Mouse (Mus musculus) embryonic stem cell, embryonic (primary cell): ENCODE results near the gene Rnh1.

ENCODE experiments used
- CTCF ChIA-PET, 4 experiments: fragments of 300-600 bp in 2 of 4; fragments of 350-600 bp in 2 of 4; sonication (Branson Sonifier 250); formaldehyde crosslinking; loops; one replicate each; lab custom pipeline; 2022; ENCODE audit warnings: inconsistent platforms in 2 of 4; lab: Charles Lee
- POLR2A ChIA-PET, 4 experiments: fragments of 300-600 bp in 2 of 4; fragments of 350-600 bp in 2 of 4; sonication (Branson Sonifier 250); formaldehyde crosslinking; loops; one replicate each; lab custom pipeline; 2022; ENCODE audit warnings: antibody characterized with exemption in 4 of 4, inconsistent platforms in 1 of 4; lab: Charles Lee

The Rnh1 gene

DNA sequence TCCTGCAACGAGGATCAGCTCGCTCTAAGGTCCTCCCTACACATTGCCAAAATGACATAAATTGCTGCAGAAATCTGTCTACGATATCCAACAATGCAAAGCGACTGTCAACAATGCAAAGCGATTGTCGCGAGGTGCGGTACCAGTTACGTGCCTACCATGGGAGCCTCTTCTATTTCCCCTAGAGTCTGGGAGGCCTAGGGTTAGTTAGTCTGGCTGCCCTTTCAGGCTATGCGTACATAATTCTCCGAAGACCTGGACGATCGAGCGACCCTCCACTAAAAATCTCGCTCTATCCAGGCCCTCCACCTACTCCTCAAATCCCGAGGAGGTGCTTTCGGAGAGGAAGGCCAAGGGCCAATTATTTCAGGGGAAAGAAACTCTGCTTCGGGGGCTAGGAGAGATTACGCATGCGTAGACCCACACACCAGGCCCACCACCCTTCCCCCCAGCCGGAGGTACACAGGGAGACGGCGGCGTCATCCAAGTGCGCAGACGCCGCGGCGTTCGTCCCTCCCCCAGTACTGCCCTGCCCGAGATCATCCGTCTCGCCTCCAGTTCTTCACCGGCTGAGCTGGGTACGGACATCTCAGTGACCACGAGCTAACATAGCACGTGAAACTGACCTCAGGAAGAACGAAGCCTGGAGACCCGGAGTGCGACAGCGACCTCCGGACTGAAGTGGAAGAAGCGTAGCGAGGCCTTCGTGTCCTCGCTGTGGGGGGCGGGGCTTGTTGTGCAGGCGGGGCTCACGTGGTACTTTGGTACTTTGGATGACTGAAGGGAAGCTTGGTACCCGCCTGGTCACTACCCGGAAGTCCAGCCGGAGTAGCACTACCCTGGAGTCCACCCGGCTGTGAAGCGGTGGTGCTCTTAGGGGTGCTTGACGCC is at the start of gene Rnh1:
Gene Rnh1, minus strand, starts transcription at position 742 of the 891 bp plus-strand sequence.
- CTCF ChIA-PET, result interaction anchor here in 3 of 4 experiments (0.6 to 1.6 kb wide), 8 partner anchors 27 to 277 kb away, joined by 3 to 5 read pairs (median 4); partner anchors contain the start of gene Rassf7 (in 1 of the 3)
- POLR2A ChIA-PET, result interaction anchor here in 3 of 4 experiments (0.5 to 2.7 kb wide), 57 partner anchors 8 to 347 kb away, joined by 3 to 20 read pairs (median 4); partner anchors contain the start of genes Rassf7 (in 3 of the 3), Hras (in 2 of the 3), Lrrc56 (in 2 of the 3) and Ptdss2 (in 2 of the 3)

- ChIA-PET POLR2A (interaction anchor here (0.6 to 10.6 kb wide), 28 partner anchors 9 to 1253 kb away, joined by 3 to 158 read pairs (median 4); partner anchors contain the start of genes Hras (in 2 of the 4), Lrrc56 (in 2 of the 4), Taldo1 (in 2 of the 4) and Cdhr5 (in 1 of the 4)), CTCF (interaction anchor here in 2 of 4 experiments (0.5 to 1.2 kb wide), 4 partner anchors 170 to 381 kb away, joined by 3 to 7 read pairs (median 4); partner anchors contain the start of gene Taldo1 (in 1 of the 2))
Observed at GRCm38 (mm10) chr7:141222126-141222467, 49.4 kb upstream of the Rnh1 start.

DNA sequence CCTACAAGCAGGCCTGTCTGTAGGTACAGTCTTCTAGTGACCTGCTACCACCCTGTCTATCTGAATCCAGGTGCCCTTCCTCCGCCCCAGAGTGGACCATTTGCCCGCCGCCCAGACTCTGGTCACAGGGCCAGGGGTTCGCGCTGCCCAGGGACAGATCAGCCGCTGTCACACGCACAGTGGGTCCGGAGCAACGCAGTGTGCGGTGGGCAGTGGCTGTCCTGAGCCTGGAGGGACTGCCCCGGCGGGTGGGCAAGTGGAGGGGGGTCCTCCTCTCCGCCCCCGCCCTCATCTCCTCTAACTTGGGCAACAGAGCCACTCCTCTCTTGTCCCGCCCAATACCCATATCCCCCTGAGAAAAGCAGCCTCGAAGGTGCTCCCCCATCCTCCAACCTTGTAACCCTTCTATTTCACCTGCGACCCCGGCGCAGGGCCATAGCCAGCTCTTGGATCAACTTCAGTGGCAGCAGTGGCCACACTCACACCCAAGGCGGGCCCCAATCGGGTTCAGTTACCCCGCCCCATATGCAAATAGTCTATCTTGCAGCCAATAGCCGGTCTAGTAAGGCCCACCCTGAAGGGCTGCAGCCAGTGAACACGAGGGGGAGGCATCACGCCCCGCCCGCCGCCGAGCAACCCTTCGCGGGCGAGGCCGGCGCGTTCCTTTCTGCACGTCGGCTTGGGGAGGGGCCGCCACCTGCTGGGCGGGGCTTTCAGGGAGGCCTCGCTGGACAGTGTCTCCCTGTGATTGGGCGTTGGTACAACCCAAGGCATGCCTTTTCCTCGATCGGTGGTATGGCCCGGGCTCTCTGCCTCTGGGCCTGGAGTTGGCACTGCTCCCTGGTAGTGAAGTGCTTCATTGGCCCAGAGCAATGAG is 48.8 kb upstream of the Rnh1 start:
- POLR2A ChIA-PET, result interaction anchor here (0.6 to 10.6 kb wide), 37 partner anchors 10 to 1252 kb away, joined by 3 to 158 read pairs (median 4); partner anchors contain the start of genes Hras (in 2 of the 4), Lrrc56 (in 2 of the 4), Cdhr5 (in 1 of the 4) and Deaf1 (in 1 of the 4)
- CTCF ChIA-PET, result interaction anchor here in 2 of 4 experiments (0.5 to 1.2 kb wide), 4 partner anchors 10 to 380 kb away, joined by 3 to 7 read pairs (median 4); partner anchors contain the start of gene Taldo1 (in 1 of the 2)

DNA sequence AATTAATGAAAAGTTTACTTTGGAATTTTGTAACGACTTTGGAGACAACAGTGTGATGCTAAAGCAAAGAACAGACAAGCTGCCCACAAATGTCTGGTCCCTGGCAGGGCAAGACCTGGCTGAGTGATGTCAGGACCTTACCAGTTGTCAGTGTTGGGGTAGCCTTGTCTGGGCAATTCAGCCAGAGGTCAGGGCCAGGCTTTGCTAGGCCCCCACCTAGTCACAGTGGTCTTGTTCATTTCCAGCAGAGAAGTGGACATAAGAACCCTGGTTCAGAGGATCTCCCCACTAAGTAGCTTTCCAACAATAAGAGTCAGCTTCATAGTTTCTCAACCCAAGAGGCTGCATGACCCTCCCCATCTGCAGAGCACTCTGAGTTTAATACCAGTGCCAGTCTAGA is 47.7 kb upstream of the Rnh1 start:
- ChIA-PET POLR2A (interaction anchor here in 3 of 4 experiments (0.5 to 10.6 kb wide), 29 partner anchors 9 to 1063 kb away, joined by 3 to 158 read pairs (median 3); partner anchors contain the start of genes Cdhr5 (in 2 of the 3), Deaf1 (in 1 of the 3), Phrf1 (in 1 of the 3) and Pidd1 (in 1 of the 3)), CTCF (interaction anchor here in 1 of 4 experiments (1.0 kb wide), 1 partner anchor 126 kb away, joined by 5 read pairs; no protein-coding TSS in a partner anchor)

DNA sequence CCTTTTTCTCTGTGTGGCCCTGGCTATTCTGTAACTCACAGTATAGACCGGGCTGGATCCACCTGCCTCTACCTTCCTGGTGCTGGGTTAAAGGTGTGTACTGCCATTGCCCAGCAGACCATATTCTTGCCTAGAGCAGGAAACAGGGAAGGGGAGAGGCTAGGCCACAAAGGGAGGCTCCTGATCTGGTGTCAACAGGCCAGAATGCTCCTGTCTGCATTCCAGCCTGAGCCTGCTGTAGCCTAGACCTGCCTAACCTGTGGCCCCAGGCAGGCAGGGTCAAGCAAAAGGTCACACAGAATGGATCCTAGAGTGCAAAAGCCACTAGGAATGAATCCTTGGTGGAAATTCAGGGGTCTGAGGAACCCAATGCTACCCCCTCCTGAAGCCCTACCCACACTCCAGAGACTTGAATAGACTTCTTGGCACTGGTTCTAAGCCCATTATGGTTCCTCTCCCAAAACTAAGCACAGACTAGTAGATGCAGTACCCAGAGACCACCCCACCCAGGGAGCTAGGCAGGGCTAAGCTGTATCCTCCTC is 47.0 kb upstream of the Rnh1 start:
- POLR2A ChIA-PET, result interaction anchor here in 3 of 4 experiments (0.5 to 10.6 kb wide), 17 partner anchors 8 to 1063 kb away, joined by 3 to 158 read pairs (median 3); partner anchors contain the start of genes Phrf1 (in 2 of the 3), Cdhr5 (in 1 of the 3), Pidd1 (in 1 of the 3) and Ptdss2 (in 1 of the 3)
- CTCF ChIA-PET, result interaction anchor here in 2 of 4 experiments (1.0 to 1.4 kb wide), 2 partner anchors 9 to 126 kb away, joined by 4 to 5 read pairs; partner anchors contain the start of gene Phrf1 (in 1 of the 2)

DNA sequence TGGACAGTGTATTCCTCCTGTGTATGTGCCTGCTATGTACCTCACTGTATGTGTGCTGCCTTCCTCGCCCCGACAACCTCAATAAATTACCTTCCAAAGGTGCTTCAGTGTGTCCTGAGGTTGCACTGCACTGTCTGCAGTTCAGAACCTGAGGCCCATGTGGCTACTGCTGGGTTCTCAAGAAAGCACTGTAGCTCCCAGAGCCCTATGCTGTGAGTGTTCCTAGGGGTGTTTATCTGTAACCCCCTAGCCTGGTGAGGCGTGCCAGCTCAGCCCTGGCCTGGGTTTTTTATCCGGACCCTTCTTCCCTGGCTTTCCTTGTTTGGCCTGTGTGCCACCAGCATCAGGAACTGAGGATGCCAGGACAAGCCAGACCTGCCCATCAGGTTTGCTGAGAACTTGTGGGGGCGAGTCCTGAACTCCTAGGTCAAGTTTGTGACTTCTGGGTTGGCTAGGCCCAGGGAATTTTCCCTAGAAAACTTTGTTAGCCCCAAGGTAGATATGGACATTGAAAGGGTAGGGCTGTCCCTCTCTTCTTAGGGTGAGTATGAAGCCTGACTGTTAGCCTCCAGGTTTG is 46.0 kb upstream of the Rnh1 start:
- CTCF ChIA-PET, result interaction anchor here in 1 of 4 experiments (1.4 kb wide), 1 partner anchor 10 kb away, joined by 4 read pairs; the partner anchor contains the start of gene Phrf1
- POLR2A ChIA-PET, result interaction anchor here (0.5 to 10.6 kb wide), 14 partner anchors 9 to 256 kb away, joined by 3 to 158 read pairs (median 4); partner anchors contain the start of genes Phrf1 (in 2 of the 4) and Pidd1 (in 1 of the 4)

DNA sequence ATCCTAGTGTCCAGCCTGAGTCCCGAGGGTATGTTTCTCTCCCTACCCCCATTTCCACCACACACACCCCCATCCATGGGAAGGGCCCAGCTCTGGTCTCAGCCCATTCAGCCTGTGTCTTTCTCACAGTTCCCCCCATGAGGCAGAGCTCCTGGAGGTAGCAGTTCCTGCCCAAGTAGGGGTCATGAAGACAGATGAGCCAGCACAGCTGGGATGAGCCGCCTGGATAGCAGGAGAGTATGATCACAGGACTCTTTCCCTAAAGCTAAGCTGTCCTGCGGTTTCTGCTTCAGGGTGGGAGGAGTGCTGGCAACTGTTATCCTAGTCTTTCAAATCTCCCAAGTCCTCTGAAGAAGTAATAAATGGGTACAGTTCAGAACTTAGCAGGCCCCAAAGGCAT is 45.5 kb upstream of the Rnh1 start:
- POLR2A ChIA-PET, result interaction anchor here in 3 of 4 experiments (1.0 to 10.6 kb wide), 10 partner anchors 10 to 256 kb away, joined by 3 to 158 read pairs (median 4); partner anchors contain the start of genes Phrf1 (in 2 of the 3), Hras (in 1 of the 3), Lrrc56 (in 1 of the 3) and Pidd1 (in 1 of the 3)
- CTCF ChIA-PET, result no interaction called here

- ChIA-PET CTCF (no interaction called here), POLR2A (interaction anchor here in 3 of 4 experiments (0.5 to 10.6 kb wide), 12 partner anchors 10 to 234 kb away, joined by 3 to 158 read pairs (median 4); partner anchors contain the start of genes Phrf1 (in 2 of the 3), Hras (in 1 of the 3), Lrrc56 (in 1 of the 3) and Pidd1 (in 1 of the 3))
Observed at GRCm38 (mm10) chr7:141217343-141218013, 44.8 kb upstream of the Rnh1 start.

DNA sequence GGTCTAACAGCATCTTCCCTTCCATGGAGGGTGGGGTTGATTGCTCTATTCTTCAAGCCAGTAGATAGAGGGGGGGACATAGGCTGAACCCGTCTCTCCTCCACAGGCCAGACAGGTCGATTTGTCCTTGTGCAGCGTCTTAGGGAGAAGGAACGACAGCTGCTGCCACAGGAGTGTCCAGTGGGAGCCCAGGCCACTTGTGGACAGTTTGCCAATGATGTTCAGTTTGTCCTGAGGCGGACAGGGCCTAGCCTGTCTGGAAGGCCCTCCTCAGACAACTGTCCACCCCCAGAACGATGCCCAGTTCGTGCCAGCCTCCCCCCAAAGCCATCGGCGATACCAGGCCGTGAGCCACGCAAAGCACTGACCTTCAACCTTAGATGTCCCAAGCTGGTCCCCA is 44.2 kb upstream of the Rnh1 start:
- ChIA-PET CTCF (interaction anchor here in 1 of 4 experiments (2.0 kb wide), 1 partner anchor 11 kb away, joined by 11 read pairs; the partner anchor contains the start of gene Phrf1), POLR2A (interaction anchor here in 3 of 4 experiments (0.7 to 10.6 kb wide), 10 partner anchors 11 to 360 kb away, joined by 3 to 158 read pairs (median 8); partner anchors contain the start of genes Phrf1 (in 2 of the 3), Bet1l (in 1 of the 3), Gm45785 (in 1 of the 3) and Hras (in 1 of the 3))

- CTCF ChIA-PET, result interaction anchor here (0.6 to 2.0 kb wide), 20 partner anchors 9 to 265 kb away, joined by 3 to 15 read pairs (median 4); partner anchors contain the start of genes Phrf1 (in 2 of the 4), Cend1 (in 1 of the 4), Eps8l2 (in 1 of the 4) and Hras (in 1 of the 4)
- POLR2A ChIA-PET, result interaction anchor here (0.5 to 10.6 kb wide), 141 partner anchors 8 to 1395 kb away, joined by 3 to 158 read pairs (median 5); partner anchors contain the start of genes Hras (in 4 of the 4), Lrrc56 (in 4 of the 4), Phrf1 (in 3 of the 4) and Ptdss2 (in 3 of the 4)
Observed at GRCm38 (mm10) chr7:141215880-141216733, 43.5 kb upstream of the Rnh1 start.

DNA sequence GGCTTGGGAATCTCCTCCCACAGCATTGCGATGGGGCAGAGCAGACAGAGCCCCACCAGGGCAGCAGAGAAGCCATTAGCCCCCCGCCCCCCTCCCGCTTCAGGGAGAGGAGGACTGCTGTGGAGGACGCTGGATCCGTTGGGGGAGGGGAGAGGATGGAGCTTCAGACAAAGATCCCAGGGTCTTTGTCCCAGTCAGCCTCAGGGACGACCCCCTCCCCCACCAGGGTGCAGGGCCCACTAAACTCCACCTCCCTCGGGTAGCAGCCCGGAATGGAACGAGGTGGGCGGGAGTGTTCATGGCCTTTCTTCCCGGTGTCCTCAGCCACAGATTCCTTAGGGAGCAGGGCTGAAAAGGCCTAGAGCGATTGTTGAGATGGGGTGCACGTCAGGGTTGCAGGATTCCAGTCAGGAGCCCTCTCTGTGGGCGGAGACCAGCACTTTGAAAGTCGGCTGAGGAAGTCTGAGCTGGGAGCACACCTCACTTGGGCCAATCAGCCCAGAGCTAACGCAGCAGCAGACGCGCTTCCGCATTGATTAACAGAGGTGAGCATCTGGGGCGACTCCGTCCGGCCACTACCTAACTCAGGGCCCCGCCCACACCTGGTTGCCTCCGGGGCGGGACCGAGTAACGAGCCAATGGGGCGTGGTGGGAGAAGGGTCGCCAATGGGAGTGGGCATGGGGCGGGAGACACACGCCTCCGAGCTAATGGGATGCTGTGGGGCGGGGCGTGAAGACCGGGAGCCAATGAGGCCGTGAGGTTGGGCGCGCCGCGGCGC is 42.6 kb upstream of the Rnh1 start, which contains the start of gene Rassf7:
Gene Rassf7, plus strand, starts transcription at position 760 of the 779 bp plus-strand sequence.
- ChIA-PET POLR2A (interaction anchor here (0.6 to 10.6 kb wide), 145 partner anchors 9 to 1396 kb away, joined by 3 to 158 read pairs (median 5); partner anchors contain the start of genes Hras (in 4 of the 4), Lrrc56 (in 4 of the 4), Phrf1 (in 3 of the 4) and Ptdss2 (in 3 of the 4)), CTCF (interaction anchor here (0.6 to 2.0 kb wide), 22 partner anchors 9 to 292 kb away, joined by 3 to 15 read pairs (median 4); partner anchors contain the start of genes Phrf1 (in 2 of the 4), Cend1 (in 1 of the 4), Eps8l2 (in 1 of the 4) and Hras (in 1 of the 4))

DNA sequence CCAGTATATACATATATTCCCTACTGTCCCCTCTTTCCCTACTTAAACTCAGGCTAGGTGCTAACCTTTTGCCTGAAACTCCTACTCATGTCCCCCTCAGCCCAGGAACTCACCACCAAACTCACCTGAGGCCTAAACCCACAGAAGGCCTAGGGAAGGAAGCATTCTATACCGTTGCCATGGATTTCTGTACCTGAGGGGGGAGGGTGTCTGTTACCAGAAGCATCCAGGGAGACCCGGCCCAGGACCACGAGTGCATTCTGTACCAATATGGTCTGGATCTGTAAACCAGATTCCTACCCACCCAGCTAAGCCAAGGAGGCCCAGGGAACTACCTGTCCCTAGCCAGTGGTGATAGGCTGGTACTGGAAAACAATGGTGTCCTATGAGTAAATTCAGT is 41.7 kb upstream of the Rnh1 start:
- ChIA-PET CTCF (no interaction called here), POLR2A (interaction anchor here (0.6 to 10.6 kb wide), 11 partner anchors 9 to 115 kb away, joined by 3 to 158 read pairs (median 6); partner anchors contain the start of genes Hras (in 2 of the 4), Lrrc56 (in 2 of the 4), Sigirr (in 2 of the 4) and Phrf1 (in 1 of the 4))
